Comparison of ENCODE assay signal across 12 mouse cellular contexts in genomic region chr13:37562141-37562540, GRCm38 (mm10).
DNase-seq lines count a peak whose midpoint lies in the region; ATAC-seq and TF ChIP-seq lines count a peak whose summit lies in the region.
"Had no signal": no experiment of that assay in that cellular context is flagged by ENCODE, and none has a peak within 500 bp of the region (broad histone marks: within the 10 kb centered on the region; RNA-seq: fewer than 3 reads in every experiment).

No protein-coding gene starts in this region.

- no peak overlapping the region for H3K4me2 ChIP-seq in heart, embryonic 11.5 days
- H3K4me2 ChIP-seq in limb, embryonic 12.5 days, result 0 out of 2 replicates have a peak overlapping the region, but pooled peaks have one; percentile 7

- TF ChIP-seq CTCF in liver, adult 2 months (IDR thresholded peaks at IDR 0.05; ENCODE audit: low read depth, low read length), result no peak
- TF ChIP-seq CTCF in cortical plate, adult 2 months (IDR thresholded peaks at IDR 0.05; ENCODE audit: extremely low read depth, insufficient read depth, low read length), result no peak
- TF ChIP-seq CTCF in kidney, adult 2 months (conservative IDR thresholded peaks at IDR 0.05; ENCODE audit: insufficient read depth, insufficient read length, low read depth, low read length), result no peak

- 29% methylated on average over 9 of the region's 9 CpGs for WGBS in liver, adult 2 months
- 20% methylated on average over 9 of the region's 9 CpGs for WGBS in heart, embryonic 11.5 days (ENCODE audit: insufficient replicate concordance)
- 27% methylated on average over 9 of the region's 9 CpGs for WGBS in limb, embryonic 12.5 days
- WGBS in kidney, adult 2 months, result 86% methylated on average over 9 of the region's 9 CpGs

- H3K27ac ChIP-seq in liver, adult 2 months (replicated peaks; ENCODE audit: insufficient read depth, low read depth, low read length), result peak overlapping the region; percentile 47
- H3K27ac ChIP-seq in cortical plate, adult 2 months (ENCODE audit: insufficient read depth, low read length), result peak overlapping the region; percentile 57; the same call in 1 of the 2 replicates
- H3K27ac ChIP-seq in heart, embryonic 11.5 days (ENCODE audit: low read depth, low read length), result peak overlapping the region; percentile 16; the same call in 1 of the 2 replicates
- H3K27ac ChIP-seq in limb, embryonic 12.5 days, result peak overlapping the region; percentile 72; the same call in 1 of the 2 replicates
- H3K27ac ChIP-seq in kidney, adult 2 months (ENCODE audit: insufficient read depth, low read depth, low read length), result no peak overlapping the region
- H3K27ac ChIP-seq: kidney, postnatal 0 days had no signal

- H3K9ac ChIP-seq in liver, adult 2 months (ENCODE audit: low read depth, low read length), result no peak overlapping the region
- no peak overlapping the region for H3K9ac ChIP-seq in heart, embryonic 11.5 days (ENCODE audit: low read depth, low read length)
- no peak overlapping the region for H3K9ac ChIP-seq in limb, embryonic 12.5 days (replicated peaks)

- H3K9me3 ChIP-seq in heart, embryonic 11.5 days (replicated peaks; ENCODE audit: control insufficient read depth, low read length), result no peaks in the 10 kb centered on the region
- H3K9me3 ChIP-seq in limb, embryonic 12.5 days, result no peaks in the 10 kb centered on the region

- H3K4me3 ChIP-seq in liver, adult 2 months (ENCODE audit: insufficient read depth, low read depth, low read length), result no peak overlapping the region
- no peak overlapping the region for H3K4me3 ChIP-seq in cortical plate, adult 2 months (ENCODE audit: insufficient read depth, low read length)
- no peak overlapping the region for H3K4me3 ChIP-seq in heart, embryonic 11.5 days (ENCODE audit: low read depth, low read length)
- no peak overlapping the region for H3K4me3 ChIP-seq in limb, embryonic 12.5 days (replicated peaks)
- no peak overlapping the region for H3K4me3 ChIP-seq in kidney, adult 2 months (ENCODE audit: insufficient read depth, low read depth, low read length)
- H3K4me3 ChIP-seq: erythroblast, embryonic 14.5 days had no signal

- no peaks in the 10 kb centered on the region for H3K79me2 ChIP-seq in liver, adult 2 months (ENCODE audit: control insufficient read depth, insufficient read depth, low read length)

- H3K27me3 ChIP-seq in liver, adult 2 months (ENCODE audit: control insufficient read depth, insufficient read depth, low read length), result no peaks in the 10 kb centered on the region
- no peaks in the 10 kb centered on the region for H3K27me3 ChIP-seq in heart, embryonic 11.5 days (ENCODE audit: control insufficient read depth, insufficient read depth, low read length)
- H3K27me3 ChIP-seq in limb, embryonic 12.5 days, result no peaks in the 10 kb centered on the region
- no peaks in the 10 kb centered on the region for H3K27me3 ChIP-seq in kidney, adult 2 months (replicated peaks; ENCODE audit: control insufficient read depth, insufficient read depth, low read length)
- H3K27me3 ChIP-seq: CH12.LX had no signal

- H3K36me3 ChIP-seq in liver, adult 2 months (ENCODE audit: control insufficient read depth, insufficient read depth, low read length), result no peaks in the 10 kb centered on the region
- H3K36me3 ChIP-seq in heart, embryonic 11.5 days (ENCODE audit: control insufficient read depth, insufficient read depth, low read length), result no peaks in the 10 kb centered on the region
- no peaks in the 10 kb centered on the region for H3K36me3 ChIP-seq in limb, embryonic 12.5 days
- no peaks in the 10 kb centered on the region for H3K36me3 ChIP-seq in kidney, adult 2 months (ENCODE audit: control insufficient read depth, insufficient read depth, low read length)

- no peak for ATAC-seq in heart, embryonic 11.5 days (replicated peaks; ENCODE audit: insufficient number of reproducible peaks, low FRiP score, low TSS enrichment)
- ATAC-seq in limb, embryonic 12.5 days (ENCODE audit: insufficient number of reproducible peaks, insufficient read depth, low FRiP score, low TSS enrichment, low read depth), result no peak

- peak; percentile 68 for DNase-seq in liver, adult 2 months (ENCODE audit: extremely low read depth, low read depth, low spot score)
- no peak for DNase-seq in liver
- no peak for DNase-seq in thymus, postnatal 4 days
- DNase-seq in thymus, postnatal 10 days (ENCODE audit: low spot score in 2 of 2), result no peak
- no peak for DNase-seq in kidney, adult 2 months
- DNase-seq: right cerebral cortex, adult 18-20 months had no signal

- no peak for TF ChIP-seq POLR2A in liver, adult 2 months (IDR thresholded peaks at IDR 0.05; ENCODE audit: extremely low read depth, insufficient read depth, low read length)
- no peak for TF ChIP-seq POLR2A in cortical plate, adult 2 months (IDR thresholded peaks at IDR 0.05; ENCODE audit: extremely low read depth, insufficient read depth, low read length)
- no peak for TF ChIP-seq POLR2A in kidney, adult 2 months (IDR thresholded peaks at IDR 0.05; ENCODE audit: low read depth, low read length)

- peaks cover 12% of the 10 kb centered on the region for H3K4me1 ChIP-seq in liver, adult 2 months (ENCODE audit: control insufficient read depth, insufficient read depth, low read length)
- no peaks in the 10 kb centered on the region for H3K4me1 ChIP-seq in cortical plate, adult 2 months (ENCODE audit: control insufficient read depth, insufficient read depth, low read length)
- peaks cover 43% of the 10 kb centered on the region for H3K4me1 ChIP-seq in heart, embryonic 11.5 days (ENCODE audit: control insufficient read depth, insufficient read depth, low read length)
- H3K4me1 ChIP-seq in limb, embryonic 12.5 days (replicated peaks), result peaks cover 39% of the 10 kb centered on the region
- no peaks in the 10 kb centered on the region for H3K4me1 ChIP-seq in kidney, adult 2 months (ENCODE audit: control insufficient read depth, insufficient read depth, low read length)
